Mouse (Mus musculus) liver, embryonic 14.5 days (tissue): ENCODE data around the gene Bglap3.

Experiments
- CTCF ChIP-seq: IDR thresholded peaks from 2 replicates; pipeline ENCODE4 v1.5.1; 2016; ENCODE audit warnings: antibody characterized with exemption, low read depth, control low read depth
- EP300 ChIP-seq: IDR thresholded peaks from 2 replicates; pipeline ENCODE4 v1.6.1; 2016; ENCODE audit warnings: antibody characterized with exemption, low read depth

DNA sequence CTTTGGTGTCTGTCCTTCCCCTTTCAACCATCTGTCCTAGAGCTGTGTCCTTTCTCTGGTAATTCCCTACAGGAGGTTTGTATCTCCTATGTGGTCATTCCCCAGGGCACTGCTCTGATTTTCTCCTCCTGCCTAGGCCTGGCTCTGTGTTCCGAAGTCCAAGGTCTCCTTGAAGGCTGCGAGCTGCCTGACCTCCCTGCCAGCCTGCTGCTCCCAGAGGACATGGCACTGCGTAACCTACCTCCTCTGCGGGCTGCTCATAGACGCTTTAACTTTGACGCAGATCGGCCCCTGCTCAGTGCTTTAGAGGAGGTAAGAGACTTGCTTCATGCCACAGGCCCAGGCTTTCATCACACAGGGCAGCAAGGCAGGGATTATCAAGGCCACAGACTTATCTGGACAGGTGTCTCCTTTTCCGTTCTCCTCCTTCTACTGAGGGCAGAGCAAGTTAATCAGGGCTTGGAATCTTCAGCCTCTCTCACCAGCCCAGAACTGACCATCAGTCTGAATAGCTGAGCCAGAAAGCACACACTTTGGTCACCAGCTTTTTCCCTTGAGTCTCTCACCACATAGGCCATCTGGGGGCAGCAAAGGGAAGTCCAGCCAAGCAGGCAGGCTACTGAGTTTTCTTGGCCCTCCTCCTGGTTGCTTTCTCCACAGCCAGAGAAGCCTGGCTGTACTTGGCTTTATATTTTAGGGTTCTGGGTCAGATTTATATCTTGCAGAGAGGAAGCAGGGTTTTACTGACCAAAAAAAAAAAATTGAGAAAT, 18.0 kb downstream of the Bglap3 start:
- TF ChIP-seq CTCF (peak; percentile 40), EP300 (no peak)
